Mouse (Mus musculus): ENCODE measurements around the gene Pacsin3. TPM values are rescaled to one million over a fixed set of nuclear protein-coding genes. Genes with fewer than 3 reads are reported as not detected.

Pacsin3 gene
- polyA plus RNA-seq, 1 experiment, result 153 TPM

- peak overlapping the region; percentile 67 for H3K27ac ChIP-seq (ENCODE audit: insufficient read depth, low read length)
- H3K4me3 ChIP-seq (replicated peaks; ENCODE audit: insufficient read depth, low read depth, low read length), result no peak overlapping the region
- TF ChIP-seq POLR2A (IDR thresholded peaks at IDR 0.05; ENCODE audit: borderline replicate concordance, insufficient read depth, low read length) (no peak), CTCF (IDR thresholded peaks at IDR 0.05; ENCODE audit: borderline replicate concordance, insufficient read depth, low read depth, low read length) (no peak)
- H3K4me1 ChIP-seq (ENCODE audit: control insufficient read depth, insufficient read depth, low read length), result peaks cover 13% of the 10 kb centered on the region
- 70% methylated on average over 17 of the region's 17 CpGs for WGBS
- DNase-seq, result peak; percentile 34 to 37
- no peaks in the 10 kb centered on the region for H3K27me3 ChIP-seq (ENCODE audit: control insufficient read depth, insufficient read depth, low read length)
Observed at GRCm38 (mm10) chr2:91263692-91264660, 8.2 kb downstream of the Pacsin3 start.

GRCm38 (mm10) chr2:91264711-91265681, 9.2 kb downstream of the Pacsin3 start, which contains the start of gene Arfgap2:
Arfgap2 (plus strand) TSS chr2:91264974.
- peak; percentile 98 to 100 for DNase-seq
- Histone ChIP-seq H3K27ac (ENCODE audit: insufficient read depth, low read length) (peak within 1 kb of the TSS; percentile 89), H3K27me3 (ENCODE audit: control insufficient read depth, insufficient read depth, low read length) (no peaks in the 10 kb centered on the region), H3K4me1 (ENCODE audit: control insufficient read depth, insufficient read depth, low read length) (peaks cover 13% of the 10 kb centered on the region), H3K4me3 (replicated peaks; ENCODE audit: insufficient read depth, low read depth, low read length) (peak within 1 kb of the TSS; percentile 88)
- peak; percentile 60; the same call in 1 of the 2 replicates for TF ChIP-seq POLR2A (IDR thresholded peaks at IDR 0.05; ENCODE audit: borderline replicate concordance, insufficient read depth, low read length)
- no peak for TF ChIP-seq CTCF (IDR thresholded peaks at IDR 0.05; ENCODE audit: borderline replicate concordance, insufficient read depth, low read depth, low read length)
- under 1% methylated on average over 72 of the region's 72 CpGs for WGBS

GRCm38 (mm10) chr2:91268042-91268441, 12.3 kb downstream of the Pacsin3 start:
- TF ChIP-seq CTCF (IDR thresholded peaks at IDR 0.05; ENCODE audit: borderline replicate concordance, insufficient read depth, low read depth, low read length) (no peak), POLR2A (IDR thresholded peaks at IDR 0.05; ENCODE audit: borderline replicate concordance, insufficient read depth, low read length) (no peak)
- Histone ChIP-seq H3K27ac (ENCODE audit: insufficient read depth, low read length) (no peak overlapping the region), H3K4me3 (replicated peaks; ENCODE audit: insufficient read depth, low read depth, low read length) (no peak overlapping the region), H3K27me3 (ENCODE audit: control insufficient read depth, insufficient read depth, low read length) (no peaks in the 10 kb centered on the region), H3K4me1 (ENCODE audit: control insufficient read depth, insufficient read depth, low read length) (peaks cover 20% of the 10 kb centered on the region)
- 89% methylated on average over 3 of the region's 3 CpGs for WGBS
- DNase-seq, result no peak

GRCm38 (mm10) chr2:91268706-91269105, 13.0 kb downstream of the Pacsin3 start:
- Histone ChIP-seq H3K27ac (ENCODE audit: insufficient read depth, low read length) (peak overlapping the region; percentile 62), H3K4me3 (replicated peaks; ENCODE audit: insufficient read depth, low read depth, low read length) (no peak overlapping the region), H3K27me3 (ENCODE audit: control insufficient read depth, insufficient read depth, low read length) (no peaks in the 10 kb centered on the region), H3K4me1 (ENCODE audit: control insufficient read depth, insufficient read depth, low read length) (peaks cover 20% of the 10 kb centered on the region)
- WGBS, result 67% methylated on average over 2 of the region's 2 CpGs
- TF ChIP-seq CTCF (IDR thresholded peaks at IDR 0.05; ENCODE audit: borderline replicate concordance, insufficient read depth, low read depth, low read length) (no peak), POLR2A (IDR thresholded peaks at IDR 0.05; ENCODE audit: borderline replicate concordance, insufficient read depth, low read length) (no peak)
- no peak for DNase-seq

GRCm38 (mm10) chr2:91269687-91270133, 14.0 kb downstream of the Pacsin3 start:
- 15% methylated on average over 8 of the region's 8 CpGs for WGBS
- Histone ChIP-seq H3K27ac (ENCODE audit: insufficient read depth, low read length) (peak overlapping the region; percentile 63), H3K4me1 (ENCODE audit: control insufficient read depth, insufficient read depth, low read length) (peaks cover 16% of the 10 kb centered on the region), H3K4me3 (replicated peaks; ENCODE audit: insufficient read depth, low read depth, low read length) (no peak overlapping the region), H3K27me3 (ENCODE audit: control insufficient read depth, insufficient read depth, low read length) (no peaks in the 10 kb centered on the region)
- TF ChIP-seq POLR2A (IDR thresholded peaks at IDR 0.05; ENCODE audit: borderline replicate concordance, insufficient read depth, low read length) (no peak), CTCF (IDR thresholded peaks at IDR 0.05; ENCODE audit: borderline replicate concordance, insufficient read depth, low read depth, low read length) (no peak)
- DNase-seq, result peak; percentile 81 to 91

- WGBS, result 31% methylated on average over 10 of the region's 10 CpGs
- Histone ChIP-seq H3K27ac (ENCODE audit: insufficient read depth, low read length) (no peak overlapping the region), H3K4me3 (replicated peaks; ENCODE audit: insufficient read depth, low read depth, low read length) (no peak overlapping the region), H3K4me1 (ENCODE audit: control insufficient read depth, insufficient read depth, low read length) (peaks cover 8% of the 10 kb centered on the region), H3K27me3 (ENCODE audit: control insufficient read depth, insufficient read depth, low read length) (no peaks in the 10 kb centered on the region)
- TF ChIP-seq POLR2A (IDR thresholded peaks at IDR 0.05; ENCODE audit: borderline replicate concordance, insufficient read depth, low read length) (peak; percentile 24; the same call in 1 of the 2 replicates), CTCF (IDR thresholded peaks at IDR 0.05; ENCODE audit: borderline replicate concordance, insufficient read depth, low read depth, low read length) (peak; percentile 77)
- peak; percentile 68 to 70 for DNase-seq
Observed at GRCm38 (mm10) chr2:91278749-91279371, 23.1 kb downstream of the Pacsin3 start.

- Histone ChIP-seq H3K27ac (ENCODE audit: insufficient read depth, low read length) (no peak overlapping the region), H3K4me3 (replicated peaks; ENCODE audit: insufficient read depth, low read depth, low read length) (no peak overlapping the region), H3K27me3 (ENCODE audit: control insufficient read depth, insufficient read depth, low read length) (no peaks in the 10 kb centered on the region), H3K4me1 (ENCODE audit: control insufficient read depth, insufficient read depth, low read length) (peaks cover 13% of the 10 kb centered on the region)
- DNase-seq, result no peak
- WGBS, result 71% methylated on average over 2 of the region's 2 CpGs
- TF ChIP-seq POLR2A (IDR thresholded peaks at IDR 0.05; ENCODE audit: borderline replicate concordance, insufficient read depth, low read length) (peak; percentile 3; the same call in 1 of the 2 replicates), CTCF (IDR thresholded peaks at IDR 0.05; ENCODE audit: borderline replicate concordance, insufficient read depth, low read depth, low read length) (no peak)
Observed at GRCm38 (mm10) chr2:91279372-91279755, 23.6 kb downstream of the Pacsin3 start.
